Mouse (Mus musculus) cerebellum, adult 11 months (tissue): ENCODE data around the gene Insr.
A peak's percentile ranks its signal among the peaks of the same experiment; 100 is the strongest.
"Not testable (repeated sequence)": the region's sequence is repeated elsewhere in the genome, so short reads cannot be mapped to it uniquely, and the experiment has no call there.

ENCODE experiments used
- DNase-seq: peaks from one replicate; pipeline ENCODE4 v3.0.0; 2022

Insr gene

DNA sequence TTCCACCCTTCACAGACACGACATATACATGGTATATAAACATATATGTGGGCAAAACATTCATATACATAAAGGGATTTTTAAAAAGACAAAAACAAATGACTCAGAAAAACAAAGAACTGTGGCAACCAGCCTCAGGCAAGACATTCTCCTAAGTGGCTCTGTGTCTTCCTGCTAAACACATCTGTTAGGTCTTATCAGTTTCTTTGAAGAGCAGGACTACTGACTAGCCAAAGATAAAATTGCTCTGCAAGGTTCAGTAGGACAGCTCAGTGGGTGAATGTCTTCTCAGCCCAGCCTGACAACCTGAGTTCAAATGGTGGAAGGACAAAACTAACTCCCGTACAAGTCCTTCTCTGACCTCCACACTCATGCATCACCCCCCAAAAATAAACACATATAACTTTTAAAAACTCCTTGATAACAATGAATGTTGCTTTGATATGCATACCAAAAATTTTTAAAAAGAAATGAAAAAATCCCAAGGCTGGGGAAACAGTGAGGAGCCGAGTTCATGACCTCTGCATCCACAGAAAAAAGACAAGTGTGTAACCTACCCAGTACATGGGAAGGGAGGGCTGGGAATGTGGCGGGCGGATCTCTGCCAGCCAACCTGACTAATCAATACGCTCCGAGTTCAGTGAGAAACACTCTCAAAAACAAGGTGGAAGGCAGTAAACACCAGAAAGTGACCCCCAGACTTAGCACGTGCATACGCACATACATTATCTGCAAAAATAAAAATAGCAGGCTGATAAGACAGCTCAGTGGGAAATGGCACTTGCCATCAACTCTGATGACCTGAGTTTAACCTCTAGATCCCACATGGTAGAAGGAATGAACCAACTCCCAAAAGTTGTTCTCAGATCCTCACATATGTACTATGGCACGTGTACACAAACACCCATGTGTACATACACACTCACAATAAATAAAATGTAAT lies 49.0 kb downstream of the Insr start:
- DNase-seq: no peak

GRCm38 (mm10) chr8:3227423-3227822 lies 52.0 kb downstream of the Insr start:
- DNase-seq: no peak

- DNase-seq: no peak
Observed at GRCm38 (mm10) chr8:3225731-3226130, 53.7 kb downstream of the Insr start.

DNA sequence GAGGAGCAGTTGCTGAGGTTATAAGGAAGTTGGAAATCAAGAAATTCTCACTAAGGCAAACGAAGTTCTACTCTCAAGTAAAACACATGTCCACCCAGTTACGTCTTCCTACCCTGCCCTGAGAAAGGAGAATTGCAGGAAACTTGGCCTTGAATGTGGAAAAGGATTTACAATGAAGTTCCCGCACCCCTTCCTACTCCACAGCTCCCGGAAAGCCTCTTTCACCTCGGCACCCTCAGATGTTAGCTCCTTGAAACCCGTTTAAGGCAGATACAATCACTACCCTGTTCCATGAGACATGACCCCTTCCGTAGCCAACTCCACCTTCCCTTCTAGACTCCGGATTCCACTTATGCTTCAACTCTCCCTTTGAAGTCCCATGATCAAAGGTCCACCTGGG lies 54.2 kb downstream of the Insr start:
- no peak for DNase-seq

DNA sequence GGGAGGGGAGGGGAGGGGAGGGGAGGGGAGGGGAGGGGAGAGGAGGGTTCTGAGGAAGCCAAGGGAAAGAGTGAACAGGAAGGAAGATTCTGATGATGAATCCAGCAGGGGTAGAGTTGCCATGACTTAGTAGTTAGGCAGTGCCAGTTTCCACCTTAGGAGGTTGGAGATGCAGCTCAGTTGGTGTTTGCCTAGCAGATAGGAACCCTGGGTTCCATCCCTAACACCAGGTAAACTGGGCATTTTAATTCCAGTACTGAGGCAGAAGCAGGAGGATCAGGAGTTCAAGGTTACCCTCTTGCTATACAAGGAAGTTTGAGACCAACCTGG lies 56.8 kb downstream of the Insr start:
- DNase-seq: no peak

DNA sequence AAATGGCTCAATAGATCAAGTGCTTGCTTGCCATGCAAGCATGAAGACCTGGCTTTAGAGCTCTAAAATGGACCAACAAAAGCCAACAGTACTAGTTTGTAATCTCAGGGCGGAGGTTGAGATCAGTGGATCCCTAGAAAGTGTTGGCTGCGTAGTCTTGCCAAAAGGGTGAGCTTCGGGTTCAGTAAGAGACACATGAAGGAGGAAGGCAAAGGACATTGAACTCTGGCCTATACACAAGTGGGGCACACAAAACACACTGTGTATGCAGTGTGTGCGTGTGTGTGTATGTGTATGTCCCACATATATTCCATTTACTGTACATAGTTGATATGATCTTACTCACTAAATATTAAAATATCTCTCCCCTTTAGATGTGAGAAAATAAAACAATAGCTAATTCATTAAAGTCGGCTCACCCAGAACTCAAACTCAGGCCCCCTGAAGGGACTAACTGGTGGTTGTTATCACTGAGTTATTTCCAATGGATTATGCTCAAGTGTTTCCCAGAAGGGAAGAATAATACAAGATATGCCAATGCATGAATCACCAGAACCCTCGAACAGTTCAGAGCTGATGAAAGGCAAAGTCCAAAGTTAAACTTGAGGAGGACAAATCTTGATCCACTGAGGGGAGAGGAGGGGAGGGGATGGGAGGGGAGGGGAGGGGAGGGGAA lies 57.3 kb downstream of the Insr start:
- DNase-seq: no peak

DNA sequence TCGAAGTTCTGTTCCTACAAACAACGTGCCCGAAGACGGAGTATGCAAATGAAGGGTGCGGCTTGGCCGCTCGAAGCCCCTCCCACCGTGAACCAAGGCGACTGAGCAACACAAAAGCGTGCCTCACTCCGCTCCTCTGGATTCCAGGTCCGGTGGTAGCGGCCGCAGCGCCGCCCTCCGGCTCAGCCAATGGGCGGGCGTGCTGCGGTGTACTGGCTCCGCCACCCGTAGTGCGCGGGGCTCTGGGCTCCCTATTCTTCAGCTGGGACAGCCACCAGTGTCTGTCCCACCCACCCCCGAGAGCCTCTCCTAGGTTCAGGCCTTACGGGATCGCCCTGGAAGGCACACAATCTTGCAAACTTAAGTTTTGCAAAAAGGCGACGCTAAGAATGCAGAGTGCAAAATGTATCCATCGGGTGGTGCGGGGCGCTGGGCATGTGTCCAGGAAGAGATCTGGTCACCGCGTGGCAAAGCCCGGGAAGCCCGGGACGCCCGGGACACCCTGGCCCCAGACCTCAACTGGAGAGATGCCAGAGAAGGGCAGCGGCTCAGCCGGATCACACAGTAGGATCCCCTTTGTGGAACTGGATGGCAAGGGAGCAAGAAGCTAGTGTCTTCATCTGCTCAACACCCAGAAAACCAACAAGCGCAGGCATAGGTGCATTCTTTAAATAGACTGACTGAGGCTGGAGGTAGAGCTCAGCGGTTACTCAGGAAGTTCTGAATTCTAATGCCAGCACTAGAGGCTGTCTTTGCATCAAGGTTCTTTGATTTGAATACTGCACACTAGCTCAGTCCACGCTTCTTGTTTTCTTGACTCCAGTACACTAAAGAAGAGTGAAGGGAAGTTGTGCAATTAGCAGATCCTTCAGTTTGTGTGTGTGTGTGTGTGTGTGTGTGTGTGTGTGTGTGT lies 58.1 kb downstream of the Insr start:
- peak; percentile 77 for DNase-seq

DNA sequence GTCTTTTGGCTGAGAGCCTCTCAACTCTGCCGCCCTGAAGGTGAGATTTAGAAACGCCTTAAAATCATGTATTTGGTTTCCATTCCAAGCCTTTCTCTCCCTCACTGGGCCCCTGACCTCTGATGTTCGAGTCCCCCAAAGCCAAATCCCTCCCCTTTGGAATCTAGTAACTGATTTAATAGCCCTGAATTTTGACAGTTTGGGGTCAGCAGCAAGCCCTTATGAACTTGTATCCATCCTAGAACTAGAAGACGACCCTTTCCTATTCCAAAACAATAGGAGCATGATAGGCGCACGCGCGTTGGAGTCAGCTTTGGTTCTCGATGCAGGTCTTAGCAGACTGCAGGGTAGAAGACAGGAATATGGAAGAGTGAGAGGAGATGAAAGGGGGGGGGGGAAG lies 58.9 kb downstream of the Insr start:
- peak; percentile 15 for DNase-seq

DNA sequence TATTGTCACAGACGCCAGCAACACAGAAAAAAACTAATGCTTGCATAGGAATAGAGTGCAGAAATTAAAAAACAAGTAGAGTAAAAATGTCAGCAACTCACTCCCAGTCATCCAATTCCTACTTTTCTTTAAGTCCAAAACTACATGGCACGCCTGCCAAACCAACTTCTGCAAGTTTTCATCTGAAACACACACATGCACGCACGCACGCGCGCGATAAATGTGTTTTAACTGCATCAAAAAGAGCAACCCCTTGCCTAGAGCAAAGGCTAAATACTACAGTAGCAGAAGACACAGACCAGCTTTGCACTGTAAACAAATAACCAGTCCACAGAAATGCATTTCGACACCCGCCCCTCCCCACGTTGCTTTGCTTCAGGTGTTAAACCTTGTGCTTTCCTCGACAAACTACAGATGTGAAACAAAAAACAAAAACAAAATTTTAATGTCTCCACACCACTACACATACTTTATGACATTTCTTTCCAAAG lies 59.5 kb downstream of the Insr start:
- no peak for DNase-seq

DNA sequence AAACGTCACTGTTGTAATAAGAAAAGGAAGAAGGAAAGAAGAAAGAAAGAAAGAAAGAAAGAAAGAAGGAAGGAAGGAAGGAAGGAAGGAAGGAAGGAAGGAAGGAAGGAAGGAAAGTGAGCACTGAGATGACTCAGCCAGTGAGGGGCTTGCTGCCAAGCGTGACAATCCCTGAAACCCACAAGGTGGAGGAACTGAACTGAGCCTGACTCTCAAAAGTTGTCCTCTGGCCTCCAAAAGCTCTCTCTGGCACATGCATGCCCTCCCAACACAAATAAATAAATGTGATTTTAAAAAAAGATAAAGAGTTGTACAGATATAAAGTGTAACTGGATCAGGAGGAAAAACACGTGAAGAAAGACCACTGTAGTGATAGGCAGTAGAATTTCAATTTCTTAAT lies 60.2 kb downstream of the Insr start:
- DNase-seq: no peak

DNA sequence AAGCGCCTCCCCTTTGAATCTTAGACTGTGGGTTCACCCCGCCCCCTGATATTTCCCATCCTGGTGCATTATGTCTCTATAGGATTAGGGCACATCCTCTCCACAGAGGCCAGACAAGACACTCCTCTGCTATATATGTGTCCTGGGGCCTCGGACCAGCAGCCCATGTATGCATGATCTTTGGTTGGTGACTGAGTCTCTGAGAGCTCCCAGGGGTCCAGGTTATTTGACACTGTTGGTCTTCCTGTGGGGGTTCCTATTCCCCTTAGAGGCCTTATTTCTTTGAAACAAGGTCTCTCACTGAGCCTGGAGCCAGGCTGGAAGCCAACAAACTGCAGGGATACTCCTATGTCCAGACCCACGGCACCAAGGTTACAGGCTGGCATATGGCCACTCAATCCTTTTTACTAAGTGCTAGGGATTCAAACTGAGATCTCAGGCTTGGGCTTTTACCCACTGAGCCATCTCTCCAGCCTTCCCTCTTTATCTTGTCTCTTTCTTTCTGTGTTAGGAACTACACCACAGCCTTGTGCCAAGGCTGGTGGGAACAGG lies 62.8 kb downstream of the Insr start:
- DNase-seq: no peak

DNA sequence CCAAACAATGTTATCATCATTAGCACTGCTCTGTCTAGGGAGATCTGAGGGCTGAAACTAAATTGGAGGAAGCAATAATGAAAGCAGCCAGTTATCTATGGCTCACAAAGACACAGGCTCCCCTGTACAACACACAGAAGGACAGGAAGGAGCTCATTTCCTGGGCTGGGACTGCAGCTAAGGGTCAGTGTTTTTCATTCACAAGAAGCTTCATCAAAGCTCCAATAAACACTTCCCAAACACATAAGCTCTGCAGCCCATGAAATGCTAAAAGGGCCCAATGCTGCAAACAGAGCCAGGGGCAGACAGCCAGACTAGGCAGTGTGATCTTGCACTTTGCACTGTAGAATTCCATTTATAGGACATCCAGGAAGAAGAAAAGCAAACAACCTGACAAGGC lies 63.9 kb downstream of the Insr start:
- DNase-seq: no peak

DNA sequence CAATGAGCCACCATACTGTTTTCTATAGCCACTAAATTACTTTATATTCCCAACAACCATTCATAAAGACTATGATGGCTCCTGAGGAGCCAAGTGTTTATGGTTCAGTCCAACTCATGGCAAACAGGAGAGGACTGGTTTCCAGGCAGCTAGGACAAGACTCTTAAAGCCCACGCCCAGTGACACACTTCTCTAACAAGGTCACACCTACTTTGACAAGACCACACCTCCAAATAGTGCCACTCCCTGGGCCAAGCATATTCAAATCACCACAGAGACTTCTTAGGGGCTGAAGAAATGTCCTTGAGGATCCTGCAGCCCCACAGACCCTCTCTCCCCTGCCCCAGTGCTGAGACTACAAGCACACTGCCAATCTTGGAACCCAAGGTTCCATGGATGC lies 64.8 kb downstream of the Insr start:
- no peak for DNase-seq

DNA sequence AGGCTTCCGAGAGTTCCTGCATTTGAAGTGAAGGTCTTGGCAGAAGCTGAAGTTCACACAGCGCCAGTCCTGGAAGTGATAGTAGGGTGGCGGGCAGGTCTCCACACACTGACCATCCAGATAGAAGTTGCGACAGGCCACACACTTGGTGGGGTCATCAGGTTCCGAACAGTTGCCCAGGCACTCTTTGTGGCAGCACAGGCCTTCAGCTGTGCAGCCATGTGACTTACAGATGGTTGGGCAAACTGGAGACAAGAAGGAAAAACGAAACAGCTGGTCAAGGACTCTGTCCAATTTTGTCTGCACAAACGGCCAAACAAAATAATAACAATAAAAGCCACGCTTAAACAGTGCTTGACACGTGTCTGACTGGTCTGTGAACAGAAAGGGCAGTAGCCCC lies 68.0 kb downstream of the Insr start:
- peak; percentile 17 for DNase-seq

DNA sequence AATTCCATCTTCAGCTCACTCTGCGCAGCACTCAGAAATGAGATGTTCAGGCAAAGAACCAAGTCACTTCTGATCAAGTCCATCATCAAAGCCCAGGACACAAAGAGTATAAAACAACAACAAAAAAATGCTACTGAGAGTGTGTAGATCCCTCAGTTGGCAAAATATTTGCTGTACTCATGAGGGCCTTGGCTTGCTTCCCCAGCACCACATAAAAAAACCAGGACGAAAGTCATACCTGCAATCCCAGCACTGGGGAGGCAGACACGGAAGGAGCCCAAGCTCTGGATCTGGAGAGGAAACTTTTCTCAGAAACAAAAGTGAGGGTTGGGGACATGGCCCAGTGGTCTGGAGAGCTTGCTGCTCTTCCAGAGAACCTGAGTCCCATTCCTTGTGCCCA lies 69.5 kb downstream of the Insr start:
- DNase-seq: no peak

DNA sequence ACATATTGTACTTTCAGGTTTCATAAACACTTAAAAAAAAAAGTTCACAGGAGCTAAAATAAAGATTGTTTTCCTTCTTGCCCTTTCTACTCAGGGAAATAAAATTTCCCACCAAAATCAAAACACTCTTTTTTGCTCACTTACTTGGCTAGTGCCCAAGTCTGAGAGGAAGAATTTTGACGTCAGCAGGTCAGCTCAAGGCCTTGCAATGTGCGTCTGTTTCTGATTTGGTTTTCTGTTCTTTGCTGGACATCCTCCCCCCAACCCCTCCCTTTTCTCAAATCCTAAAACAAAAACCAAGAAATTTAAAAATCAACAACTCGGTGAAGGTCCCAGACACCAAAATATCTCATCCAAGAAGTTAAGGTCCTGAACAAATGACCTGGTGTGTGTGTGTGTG lies 70.1 kb downstream of the Insr start:
- no peak for DNase-seq

- no peak for DNase-seq
Observed at GRCm38 (mm10) chr8:3208729-3209128, 70.7 kb downstream of the Insr start.

GRCm38 (mm10) chr8:3204758-3205443 lies 74.5 kb downstream of the Insr start:
- DNase-seq: no peak

DNA sequence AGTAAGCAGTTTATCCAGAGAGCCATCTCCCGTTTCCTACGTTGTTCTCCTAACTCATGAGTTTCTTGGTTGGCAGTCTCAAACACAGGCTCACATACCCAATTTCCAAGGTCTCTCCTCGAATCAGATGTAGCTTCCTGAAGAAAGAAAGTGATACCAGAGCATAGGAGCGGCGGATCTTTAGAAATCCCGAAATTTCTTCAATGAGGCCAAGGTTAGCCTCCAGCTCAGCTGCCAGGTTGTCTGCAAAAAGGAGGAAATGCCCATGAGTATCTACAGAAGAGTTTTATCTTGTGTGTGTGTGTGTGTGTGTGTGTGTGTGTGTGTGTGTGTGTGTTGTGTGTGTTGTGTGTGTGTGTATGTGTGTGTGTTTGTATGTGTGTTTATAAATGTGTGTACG lies 76.6 kb downstream of the Insr start:
- DNase-seq: no peak

DNA sequence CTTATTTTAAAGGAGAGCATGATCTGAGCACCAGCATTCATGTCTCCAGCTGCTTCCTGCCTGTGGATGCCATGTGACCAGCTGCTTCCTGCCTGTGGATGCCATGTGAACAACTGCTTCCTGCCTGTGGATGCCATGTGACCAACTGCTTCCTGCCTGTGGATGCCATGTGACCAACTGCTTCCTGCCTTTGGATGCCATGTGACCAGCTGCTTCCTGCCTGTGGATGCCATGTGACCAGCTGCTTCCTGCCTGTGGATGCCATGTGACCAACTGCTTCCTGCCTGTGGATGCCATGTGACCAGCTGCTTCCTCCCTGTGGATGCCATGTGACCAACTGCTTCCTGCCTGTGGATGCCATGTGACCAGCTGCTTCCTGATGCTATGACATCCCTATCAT lies 85.1 kb downstream of the Insr start:
- not testable (repeated sequence) for DNase-seq

- DNase-seq: no peak
Observed at GRCm38 (mm10) chr8:3191006-3191405, 88.4 kb downstream of the Insr start.

- DNase-seq: no peak
Observed at GRCm38 (mm10) chr8:3187456-3187855, 92.0 kb downstream of the Insr start.
